Mouse (Mus musculus) CH12.LX (cell line): ENCODE data around the gene Cd248. TPM values are rescaled to one million over a fixed set of nuclear protein-coding genes. Genes with fewer than 3 reads are reported as not detected.

Source experiments
- DNase-seq: peaks from one replicate; pipeline ENCODE4 v3.0.0-alpha.2; 2013; ENCODE audit errors: extremely low read depth
- H3K27ac ChIP-seq: 2 replicates; pipeline ENCODE4 v1.5.1; 2012; ENCODE audit warnings: low read depth, mild to moderate bottlenecking, control low read depth, moderate library complexity; ENCODE audit not compliant: insufficient read depth
- H3K27me3 ChIP-seq: replicated peaks from 2 replicates; pipeline ENCODE3; 2012; ENCODE audit warnings: inconsistent platforms
- H3K36me3 ChIP-seq, 2 experiments: replicated peaks in 1 of 2; 2 replicates each; pipeline versions ENCODE3 to v1.6.1; 2012; ENCODE audit warnings: inconsistent platforms in 1 of 2, low read length in 1 of 2, mild to moderate bottlenecking in 1 of 2, mixed read lengths in 1 of 2, moderate library complexity in 1 of 2; ENCODE audit not compliant: control insufficient read depth in 1 of 2, insufficient read depth in 1 of 2
- H3K4me1 ChIP-seq, 2 experiments: 2 replicates each; pipeline ENCODE4 v1.6.1; 2012; ENCODE audit warnings: inconsistent platforms in 1 of 2, moderate library complexity in 1 of 2; ENCODE audit not compliant: insufficient read depth in 2 of 2, control insufficient read depth in 1 of 2
- H3K4me2 ChIP-seq: 2 replicates; pipeline ENCODE4 v1.6.1; 2012; ENCODE audit warnings: low read depth, mild to moderate bottlenecking, control low read depth; ENCODE audit not compliant: poor library complexity, insufficient read depth, severe bottlenecking
- H3K4me3 ChIP-seq, 3 experiments: fragments of 150-350 bp in 1 of 3; sonication (generic) in 1 of 3; replicated peaks in 1 of 3; 2 replicates each; pipeline versions ENCODE3 to v1.5.1; 2011 to 2012; ENCODE audit warnings: low read depth in 2 of 3, low read length in 2 of 3, mild to moderate bottlenecking in 2 of 3, moderate library complexity in 2 of 3, control low read depth in 1 of 3, improper control_type of control experiment in 1 of 3, inconsistent platforms in 1 of 3, mixed read lengths in 1 of 3; ENCODE audit not compliant: poor library complexity in 1 of 3
- H3K79me2 ChIP-seq: replicated peaks from 2 replicates; pipeline ENCODE4 v1.6.1; 2012; ENCODE audit warnings: mild to moderate bottlenecking, moderate library complexity; ENCODE audit not compliant: control insufficient read depth, poor library complexity, insufficient read depth, severe bottlenecking; ENCODE audit errors: extremely low read depth
- H3K9ac ChIP-seq: 2 replicates; pipeline ENCODE4 v1.6.1; 2012; ENCODE audit warnings: low read depth, mild to moderate bottlenecking, control low read depth, moderate library complexity; ENCODE audit not compliant: insufficient read depth
- H3K9me3 ChIP-seq: replicated peaks from 2 replicates; pipeline ENCODE3; 2012; ENCODE audit warnings: low read length, inconsistent platforms, mixed read lengths
- BHLHE40 ChIP-seq: IDR thresholded peaks from 2 replicates; pipeline ENCODE4 v1.6.1; 2011; ENCODE audit warnings: mild to moderate bottlenecking, low read depth, low read length, improper control_type of control experiment
- CHD2 ChIP-seq: IDR thresholded peaks from 2 replicates; pipeline ENCODE4 v1.6.1; 2011; ENCODE audit warnings: low read length, improper control_type of control experiment
- CTCF ChIP-seq, 2 experiments: IDR thresholded peaks in 1 of 2; conservative IDR thresholded peaks in 1 of 2; 2 replicates each; pipeline ENCODE4 v1.5.1; 2011 to 2012; ENCODE audit warnings: low read depth in 2 of 2, low read length in 2 of 2, improper control_type of control experiment in 1 of 2, inconsistent platforms in 1 of 2, mild to moderate bottlenecking in 1 of 2, moderate library complexity in 1 of 2
- ELF1 ChIP-seq: IDR thresholded peaks from 2 replicates; pipeline ENCODE4 v1.6.1; 2014; ENCODE audit warnings: low read depth, mild to moderate bottlenecking, inconsistent platforms, low read length, improper control_type of control experiment
- EP300 ChIP-seq: IDR thresholded peaks from 2 replicates; pipeline ENCODE4 v1.6.1; 2011; ENCODE audit warnings: low read length, improper control_type of control experiment
- ETS1 ChIP-seq: conservative IDR thresholded peaks from 2 replicates; pipeline ENCODE4 v1.6.1; 2012; ENCODE audit warnings: low read depth, mild to moderate bottlenecking, inconsistent platforms, low read length, improper control_type of control experiment, moderate library complexity
- HCFC1 ChIP-seq: IDR thresholded peaks from 2 replicates; pipeline ENCODE4 v1.6.1; 2012; ENCODE audit warnings: low read depth, mild to moderate bottlenecking, inconsistent platforms, low read length, improper control_type of control experiment
- IRF4 ChIP-seq: IDR thresholded peaks from 2 replicates; pipeline ENCODE4 v1.6.1; 2014; ENCODE audit warnings: low read depth, mild to moderate bottlenecking, inconsistent platforms, low read length, improper control_type of control experiment
- JUN ChIP-seq: IDR thresholded peaks from 2 replicates; pipeline ENCODE4 v1.6.1; 2011; ENCODE audit warnings: low read depth, mild to moderate bottlenecking, low read length, improper control_type of control experiment, moderate library complexity; ENCODE audit not compliant: insufficient read depth
- JUND ChIP-seq: conservative IDR thresholded peaks from 2 replicates; pipeline ENCODE4 v1.6.1; 2011; ENCODE audit warnings: low read depth, low read length, improper control_type of control experiment
- KAT2A ChIP-seq: IDR thresholded peaks from 2 replicates; pipeline ENCODE4 v1.6.1; 2012; ENCODE audit warnings: low read length, improper control_type of control experiment, inconsistent platforms; ENCODE audit not compliant: insufficient replicate concordance
- MAX ChIP-seq: IDR thresholded peaks from 2 replicates; pipeline ENCODE4 v1.6.1; 2011; ENCODE audit warnings: low read length, improper control_type of control experiment
- MAZ ChIP-seq: IDR thresholded peaks from 2 replicates; pipeline ENCODE4 v1.6.1; 2012; ENCODE audit warnings: low read depth, mild to moderate bottlenecking, inconsistent platforms, low read length, improper control_type of control experiment, moderate library complexity
- MEF2A ChIP-seq: IDR thresholded peaks from 2 replicates; pipeline ENCODE4 v1.6.1; 2014; ENCODE audit warnings: low read depth, mild to moderate bottlenecking, inconsistent platforms, low read length, improper control_type of control experiment, borderline replicate concordance
- MXI1 ChIP-seq: IDR thresholded peaks from 2 replicates; pipeline ENCODE4 v1.6.1; 2011; ENCODE audit warnings: mild to moderate bottlenecking, low read depth, low read length, improper control_type of control experiment
- PAX5 ChIP-seq: IDR thresholded peaks from 2 replicates; pipeline ENCODE4 v1.6.1; 2012; ENCODE audit warnings: low read length, inconsistent platforms, mixed read lengths
- POLR2A ChIP-seq: IDR thresholded peaks from 2 replicates; pipeline ENCODE4 v1.6.1; 2011; ENCODE audit warnings: low read depth, mild to moderate bottlenecking, improper control_type of control experiment, low read length
- POLR2AphosphoS2 ChIP-seq: IDR thresholded peaks from 2 replicates; pipeline ENCODE4 v1.6.1; 2011; ENCODE audit warnings: low read depth, low read length, improper control_type of control experiment
- RCOR1 ChIP-seq: conservative IDR thresholded peaks from 2 replicates; pipeline ENCODE4 v1.6.1; 2012; ENCODE audit warnings: low read depth, mild to moderate bottlenecking, inconsistent platforms, low read length, improper control_type of control experiment
- SMC3 ChIP-seq: IDR thresholded peaks from 2 replicates; pipeline ENCODE4 v1.6.1; 2011; ENCODE audit warnings: low read depth, low read length, improper control_type of control experiment
- TCF12 ChIP-seq: IDR thresholded peaks from 2 replicates; pipeline ENCODE4 v1.6.1; 2014; ENCODE audit warnings: low read depth, mild to moderate bottlenecking, inconsistent platforms, low read length, improper control_type of control experiment
- UBTF ChIP-seq: IDR thresholded peaks from 2 replicates; pipeline ENCODE4 v1.6.1; 2012; ENCODE audit warnings: low read depth, mild to moderate bottlenecking, inconsistent platforms, low read length, improper control_type of control experiment, moderate library complexity
- USF1 ChIP-seq: IDR thresholded peaks from 2 replicates; pipeline ENCODE4 v1.6.1; 2014; ENCODE audit warnings: low read depth, mild to moderate bottlenecking, inconsistent platforms, low read length, improper control_type of control experiment
- USF2 ChIP-seq: conservative IDR thresholded peaks from 2 replicates; pipeline ENCODE4 v1.6.1; 2011; ENCODE audit warnings: low read depth, low read length, improper control_type of control experiment
- ZC3H11A ChIP-seq: IDR thresholded peaks from 2 replicates; pipeline ENCODE4 v1.6.1; 2012; ENCODE audit warnings: low read depth, mild to moderate bottlenecking, inconsistent platforms, low read length, improper control_type of control experiment
- ZKSCAN1 ChIP-seq: IDR thresholded peaks from 2 replicates; pipeline ENCODE4 v1.6.1; 2012; ENCODE audit warnings: low read depth, inconsistent platforms, low read length, improper control_type of control experiment, borderline replicate concordance
- ZMIZ1 ChIP-seq: IDR thresholded peaks from 2 replicates; pipeline ENCODE4 v1.6.1; 2012; ENCODE audit warnings: low read depth, mild to moderate bottlenecking, inconsistent platforms, low read length, improper control_type of control experiment
- ZNF384 ChIP-seq: IDR thresholded peaks from 2 replicates; pipeline ENCODE4 v1.6.1; 2012; ENCODE audit warnings: low read depth, low read length, improper control_type of control experiment, inconsistent platforms
- dilution Hi-C: fragments of 300-500 bp; cut with MboI; formaldehyde crosslinking; loops from 2 replicates; pipeline ENCODE4 v1.14.3; 2020; ENCODE audit warnings: low sequenced_read_pairs; ENCODE audit not compliant: extremely low pct_unique_long_range_greater_than_20kb, extremely low pct_ligation_motif_present
- in situ Hi-C: fragments of 300-500 bp; cut with MboI; formaldehyde crosslinking; loops from 3 replicates; pipeline ENCODE4 v1.14.3; 2019; ENCODE audit warnings: low sequenced_read_pairs, low pct_ligation_motif_present, low pct_unique_long_range_greater_than_20kb, mixed read lengths
- polyA plus RNA-seq: library from polyadenylated mRNA; unstranded; fragments of >175 nt; gene quantifications from 2 replicates; pipeline ENCODE4 v1.2.1, GENCODE M21; 2012; ENCODE audit warnings: low read depth; ENCODE audit not compliant: insufficient read length
- total RNA-seq, 2 experiments: library from RNA; depleted of rRNA; stranded (reverse); fragments of 300-350 nt in 1 of 2; fragments of >200 nt in 1 of 2; gene quantifications; 2 replicates each; pipeline ENCODE4 v1.2.3; 2012 to 2014

Cd248 gene
- total and polyA plus RNA-seq, 3 experiments = not detected

- H3K4me3 ChIP-seq = no peak overlapping the region
- H3K79me2 ChIP-seq = no peaks in the 10 kb centered on the region
- TF ChIP-seq MXI1 (no peak), MAZ (no peak), ZMIZ1 (no peak), KAT2A (no peak), ZNF384 (no peak), EP300 (no peak), ZKSCAN1 (no peak), MEF2A (no peak), POLR2A (no peak), POLR2AphosphoS2 (no peak), ZC3H11A (no peak), UBTF (no peak), IRF4 (no peak), USF1 (no peak), PAX5 (no peak)
- no peaks in the 10 kb centered on the region for H3K9me3 ChIP-seq
- in situ Hi-C loops (no loop called here), dilution Hi-C loops (no loop called here)
- H3K9ac ChIP-seq = no peak overlapping the region
- peaks cover 5 to 11% of the 10 kb centered on the region in 2 experiments; a peak in 3 of 4 replicates for H3K4me1 ChIP-seq
- H3K36me3 ChIP-seq = peaks cover 0 to 4% of the 10 kb centered on the region in 2 experiments
- no peak overlapping the region for H3K4me2 ChIP-seq
- DNase-seq = no peak
- H3K27me3 ChIP-seq = peaks cover 40% of the 10 kb centered on the region
- no peak overlapping the region for H3K27ac ChIP-seq
These were observed 7.2 kb upstream of the Cd248 start for GRCm38 (mm10) chr19:5060365-5061330.

DNA sequence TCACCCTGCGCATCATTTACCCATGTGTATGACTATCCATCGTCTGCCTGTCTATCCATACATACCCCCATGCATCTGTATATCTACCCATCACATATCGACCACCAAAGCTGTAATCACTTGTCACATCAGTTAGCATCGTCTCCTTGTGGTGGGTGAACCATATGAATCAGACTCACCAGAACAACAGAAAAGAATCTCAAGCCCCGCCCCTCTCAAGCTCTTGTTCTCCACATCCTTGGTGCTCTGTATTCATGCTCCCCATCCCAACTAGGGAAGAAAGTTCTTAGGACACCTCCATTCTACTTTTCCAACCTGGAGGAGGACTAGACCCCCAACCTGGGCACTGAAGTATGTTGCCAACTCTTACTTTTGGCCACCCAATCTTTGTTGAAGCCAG lies 5.8 kb upstream of the Cd248 start:
- DNase-seq = no peak
- Histone ChIP-seq H3K9me3 (no peaks in the 10 kb centered on the region), H3K4me1 (peaks cover 5 to 11% of the 10 kb centered on the region in 2 experiments; a peak in 3 of 4 replicates), H3K27me3 (peaks cover 49% of the 10 kb centered on the region)
- TF ChIP-seq PAX5 (no peak), ELF1 (no peak), BHLHE40 (no peak), USF2 (no peak), JUND (no peak), MEF2A (no peak), JUN (no peak), POLR2AphosphoS2 (no peak), CHD2 (no peak), KAT2A (no peak), ZMIZ1 (no peak), MAZ (no peak), TCF12 (no peak), ZKSCAN1 (no peak), CTCF (conservative IDR thresholded peaks at IDR 0.05 in 1 of 2, IDR thresholded peaks at IDR 0.05 in 1 of 2; ENCODE audit: low read depth in 2 of 2, low read length in 2 of 2) (no peak), RCOR1 (no peak), ETS1 (no peak), MAX (no peak), SMC3 (no peak), HCFC1 (no peak)
- TF ChIP-seq, all 38 proteins: peak for 0
- Histone ChIP-seq H3K79me2 (no peaks in the 10 kb centered on the region), H3K27ac (no peak overlapping the region), H3K36me3 (peaks cover 0 to 3% of the 10 kb centered on the region in 2 experiments), H3K4me3 (no peak overlapping the region), H3K9ac (no peak overlapping the region), H3K4me2 (no peak overlapping the region)
- in situ Hi-C loops = no loop called here
- dilution Hi-C loops = no loop called here
